Mouse (Mus musculus): Measurements from ENCODE around the gene Gm3633. TPM values are rescaled to one million over a fixed set of nuclear protein-coding genes. Genes with fewer than 3 reads are reported as not detected.
"Not testable (repeated sequence)": the region's sequence is repeated elsewhere in the genome, so short reads cannot be mapped to it uniquely, and the experiment has no call there.

Gm3633 gene
- polyA plus RNA-seq (2014; fragmentation: Nextera tagmentation; extraction: Ambion mirVana), result not detected in 2 replicates

- not testable (repeated sequence) for H3K27ac ChIP-seq (ENCODE audit: low read depth, low read length); H3K4me1 ChIP-seq (replicated peaks; ENCODE audit: control insufficient read depth, insufficient read depth, low read length); ATAC-seq (replicated peaks; ENCODE audit: low FRiP score); H3K27me3 ChIP-seq (ENCODE audit: control insufficient read depth, insufficient read depth, low read length); H3K9ac ChIP-seq (ENCODE audit: low read length); H3K36me3 ChIP-seq (ENCODE audit: control insufficient read depth, insufficient read depth, low read length); H3K4me3 ChIP-seq (ENCODE audit: low read depth, low read length); H3K9me3 ChIP-seq (ENCODE audit: control insufficient read depth, low read length); H3K4me2 ChIP-seq (ENCODE audit: low read depth, low read length, severe bottlenecking); DNase-seq (ENCODE audit: low spot score)
- no CpG with 5 or more reads among the region's 2 CpGs for WGBS
These were observed at the start of gene Gm3633 for GRCm38 (mm10) chr14:42641817-42642216. TSS of gene Gm3633 (minus strand) at chr14:42641917.

- not testable (repeated sequence) for H3K9ac ChIP-seq (ENCODE audit: low read length); H3K36me3 ChIP-seq (ENCODE audit: control insufficient read depth, insufficient read depth, low read length); H3K9me3 ChIP-seq (ENCODE audit: control insufficient read depth, low read length); H3K27me3 ChIP-seq (ENCODE audit: control insufficient read depth, insufficient read depth, low read length); H3K4me1 ChIP-seq (replicated peaks; ENCODE audit: control insufficient read depth, insufficient read depth, low read length); ATAC-seq (replicated peaks; ENCODE audit: low FRiP score); DNase-seq (ENCODE audit: low spot score); H3K4me3 ChIP-seq (ENCODE audit: low read depth, low read length); H3K4me2 ChIP-seq (ENCODE audit: low read depth, low read length, severe bottlenecking); H3K27ac ChIP-seq (ENCODE audit: low read depth, low read length)
- WGBS, result no CpG with 5 or more reads among the region's 1 CpGs
These were observed 13.9 kb upstream of the Gm3633 start, which contains the start of gene Gm10378 for GRCm38 (mm10) chr14:42655638-42656037. TSS of gene Gm10378 (plus strand) at chr14:42655938.

- not testable (repeated sequence) for DNase-seq (ENCODE audit: low spot score); ATAC-seq (replicated peaks; ENCODE audit: low FRiP score)
These were observed 41.9 kb downstream of the Gm3633 start, which contains the start of gene Gm17124 for GRCm38 (mm10) chr14:42599782-42600181. TSS of gene Gm17124 (minus strand) at chr14:42599882.

More at GRCm38 (mm10) chr14:42599782-42600181, 41.9 kb downstream of the Gm3633 start, which contains the start of gene Gm17124:
- H3K4me3 ChIP-seq (ENCODE audit: low read depth, low read length); H3K27me3 ChIP-seq (ENCODE audit: control insufficient read depth, insufficient read depth, low read length); H3K27ac ChIP-seq (ENCODE audit: low read depth, low read length); H3K9me3 ChIP-seq (ENCODE audit: control insufficient read depth, low read length); H3K4me2 ChIP-seq (ENCODE audit: low read depth, low read length, severe bottlenecking); H3K9ac ChIP-seq (ENCODE audit: low read length); H3K36me3 ChIP-seq (ENCODE audit: control insufficient read depth, insufficient read depth, low read length); H3K4me1 ChIP-seq (replicated peaks; ENCODE audit: control insufficient read depth, insufficient read depth, low read length): not testable (repeated sequence)
- WGBS, result no CpG with 5 or more reads among the region's 3 CpGs

Small RNA genes lying within 50 kb of the gene (microRNA-seq; reads per million reads assigned to microRNA genes)
- not detected for gene Gm23620 (ENCODE audit: insufficient number of aligned reads)
- gene Gm25228 (ENCODE audit: insufficient number of aligned reads), result not detected

Other genes with a start within 250 kb of the Gm3633 start
- gene Gm8005, start 202.2 kb downstream of the Gm3633 start, polyA plus RNA-seq (2014; fragmentation: Nextera tagmentation; extraction: Ambion mirVana), result not detected in 2 replicates
- not detected in 2 replicates for gene Gm8011, start 178.0 kb downstream of the Gm3633 start, polyA plus RNA-seq (2014; fragmentation: Nextera tagmentation; extraction: Ambion mirVana)
- gene Gm8020, start 139.6 kb downstream of the Gm3633 start, polyA plus RNA-seq (2014; fragmentation: Nextera tagmentation; extraction: Ambion mirVana), result not detected in 2 replicates
- gene Gm8024, start 117.6 kb downstream of the Gm3633 start, polyA plus RNA-seq (2014; fragmentation: Nextera tagmentation; extraction: Ambion mirVana), result not detected in 2 replicates
- not detected in 2 replicates for gene Gm17124, start 42.0 kb downstream of the Gm3633 start, polyA plus RNA-seq (2014; fragmentation: Nextera tagmentation; extraction: Ambion mirVana)
- gene Gm10378, start 14.0 kb upstream of the Gm3633 start, polyA plus RNA-seq (2014; fragmentation: Nextera tagmentation; extraction: Ambion mirVana), result not detected in 2 replicates
- gene Gm3015, start 126.9 kb upstream of the Gm3633 start, polyA plus RNA-seq (2014; fragmentation: Nextera tagmentation; extraction: Ambion mirVana), result not detected in 2 replicates
- gene Gm10377, start 156.1 kb upstream of the Gm3633 start, polyA plus RNA-seq (2014; fragmentation: Nextera tagmentation; extraction: Ambion mirVana), result not detected in 2 replicates
- gene Gm21977, start 211.6 kb upstream of the Gm3633 start, polyA plus RNA-seq (2014; fragmentation: Nextera tagmentation; extraction: Ambion mirVana), result not detected in 2 replicates